Mouse (Mus musculus) testis, postnatal 10 days (tissue): ENCODE measurements at regions not wholly inside any gene's neighbourhood (a gene's known extent, or its start where the extent isn't known, plus 50 kb on each side); places are given as distances from the start of the nearest gene placed in this dataset.

Experiments used
- DNase-seq: peaks from one replicate; pipeline ENCODE4 v3.0.0; 2021; ENCODE audit warnings: low spot score

DNA sequence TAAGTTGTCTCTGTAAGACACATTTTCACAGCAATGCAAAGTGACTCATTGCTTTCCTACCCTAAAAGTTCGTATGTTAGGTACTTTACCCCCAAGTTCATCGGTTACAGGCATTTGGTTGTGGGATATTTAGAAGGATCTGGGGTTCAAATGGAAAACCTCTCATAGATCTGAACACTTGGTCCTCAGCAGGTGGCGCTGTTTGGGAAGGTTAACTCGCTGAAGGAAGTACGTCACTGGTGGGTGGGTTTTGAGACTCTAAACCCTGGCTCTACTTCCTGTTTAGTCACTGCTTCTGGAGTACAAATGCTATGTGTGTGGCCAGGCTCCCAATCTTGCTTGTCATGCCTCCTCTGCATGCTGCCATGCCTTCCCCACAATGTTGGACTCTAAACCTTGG, 284.0 kb upstream of the Castor2 start:
- DNase-seq: no peak

DNA sequence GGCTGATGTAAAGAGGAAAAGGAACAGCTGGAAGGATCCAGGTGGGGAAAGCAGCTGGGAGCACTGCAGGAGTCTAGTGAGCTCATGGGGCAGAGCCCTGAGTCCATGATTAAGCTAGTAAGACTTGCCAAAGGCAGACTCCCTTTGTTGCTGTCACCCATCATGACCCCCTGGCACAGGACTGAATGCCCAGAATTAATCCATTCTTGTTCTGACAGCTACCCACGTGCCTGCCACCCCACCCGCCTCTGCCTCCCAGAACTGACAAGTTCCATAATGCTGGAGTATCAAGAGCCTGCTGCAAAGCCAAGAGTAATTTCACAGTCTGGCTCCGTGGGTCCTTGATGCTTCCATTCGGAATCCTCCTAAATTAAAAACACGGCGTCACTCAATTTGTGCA, 285.1 kb upstream of the Castor2 start:
- DNase-seq: no peak

DNA sequence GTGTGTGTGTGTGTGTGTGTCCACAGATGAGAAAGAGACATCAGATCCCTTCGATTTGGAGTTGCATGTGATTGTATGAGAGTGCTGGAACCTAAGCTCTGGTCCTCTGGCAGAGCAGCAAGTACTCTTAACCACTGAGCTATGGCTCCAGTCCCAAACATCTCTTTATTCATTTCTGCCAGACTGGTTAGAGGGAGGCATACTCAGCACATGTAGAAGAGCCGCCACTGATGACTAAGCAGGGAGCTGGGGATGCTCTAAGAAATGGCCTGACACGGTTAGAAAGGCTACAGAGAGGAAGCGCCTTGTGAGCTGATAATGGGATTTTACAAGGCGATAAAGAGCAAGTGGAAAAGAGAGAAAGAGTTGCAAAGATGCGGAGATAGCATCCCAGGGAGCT, 287.3 kb upstream of the Castor2 start:
- no peak for DNase-seq

DNA sequence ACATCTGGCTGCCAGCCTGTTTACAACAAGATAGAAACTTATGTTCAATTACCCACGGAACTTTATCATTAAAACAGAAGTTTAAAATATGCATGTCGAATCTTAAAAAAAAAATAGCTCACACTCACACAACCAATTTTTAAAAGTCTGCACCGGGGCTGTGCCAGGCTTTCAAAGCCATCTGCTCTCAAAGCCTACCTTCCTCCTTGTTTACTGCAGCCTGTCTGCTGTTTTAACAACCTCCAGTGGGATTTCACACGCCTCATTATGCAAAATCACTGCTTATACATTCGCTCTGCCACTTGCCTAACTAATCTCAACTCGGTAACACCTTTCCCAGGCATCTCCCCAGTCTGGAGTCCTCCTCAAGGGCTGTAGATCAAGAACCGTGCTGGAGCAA, 292.6 kb upstream of the Castor2 start:
- no peak for DNase-seq

DNA sequence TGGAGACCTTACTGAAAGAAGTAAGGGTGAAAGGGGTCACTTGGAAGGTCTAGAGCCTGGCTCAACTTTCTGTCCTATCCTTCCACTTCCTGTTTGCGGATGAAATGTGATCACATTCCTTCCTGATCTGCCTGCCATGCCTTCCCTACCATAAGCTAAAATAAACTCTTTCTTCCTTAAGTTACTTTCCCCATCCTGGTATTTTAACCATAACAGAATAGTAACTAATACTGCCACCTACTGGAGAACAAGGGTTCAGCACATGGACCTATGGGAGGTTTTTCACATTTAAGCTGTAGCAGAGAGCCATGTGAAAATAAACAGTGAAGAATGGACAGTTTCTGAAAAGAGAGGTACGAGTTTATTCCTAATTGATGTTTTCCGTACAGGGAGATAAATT, 297.5 kb upstream of the Castor2 start:
- no peak for DNase-seq

DNA sequence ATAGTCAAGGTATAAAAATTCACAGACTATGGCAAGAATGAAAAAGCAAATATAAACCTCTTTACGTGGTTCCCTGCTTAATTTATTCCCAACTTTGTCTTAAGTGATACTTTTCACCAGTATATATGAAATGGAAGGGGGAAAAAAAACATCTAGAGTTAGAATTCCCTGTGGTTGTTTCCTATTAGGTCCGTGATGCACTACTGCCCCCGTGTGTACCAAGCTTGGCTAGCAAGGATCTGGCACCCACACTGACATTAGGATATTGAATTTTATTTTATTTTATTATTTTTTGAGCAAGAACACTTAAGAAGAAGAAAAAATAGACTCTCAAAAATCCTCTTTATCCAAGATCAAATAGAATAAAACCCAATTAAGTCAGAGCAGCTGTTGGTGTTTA, 303.9 kb upstream of the Castor2 start:
- peak; percentile 51 for DNase-seq

DNA sequence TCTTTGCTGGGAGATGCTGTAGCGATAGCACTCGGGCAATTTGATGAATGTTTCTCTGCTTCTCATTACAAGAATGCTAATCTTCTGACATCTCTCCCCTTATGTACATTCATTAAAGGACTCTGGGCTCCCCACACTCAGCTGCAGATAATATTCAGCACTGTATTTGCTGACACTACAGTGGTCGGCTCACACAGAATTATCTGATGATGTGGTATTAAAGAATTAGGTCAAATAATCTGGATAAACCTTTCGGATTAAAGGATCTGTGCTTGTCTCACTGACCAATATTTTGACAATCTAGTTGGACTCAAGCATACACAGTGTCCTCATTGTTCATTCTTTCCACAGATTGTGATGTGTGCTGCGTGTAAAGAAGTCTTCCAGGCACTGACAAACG, 308.8 kb upstream of the Castor2 start:
- DNase-seq: no peak

DNA sequence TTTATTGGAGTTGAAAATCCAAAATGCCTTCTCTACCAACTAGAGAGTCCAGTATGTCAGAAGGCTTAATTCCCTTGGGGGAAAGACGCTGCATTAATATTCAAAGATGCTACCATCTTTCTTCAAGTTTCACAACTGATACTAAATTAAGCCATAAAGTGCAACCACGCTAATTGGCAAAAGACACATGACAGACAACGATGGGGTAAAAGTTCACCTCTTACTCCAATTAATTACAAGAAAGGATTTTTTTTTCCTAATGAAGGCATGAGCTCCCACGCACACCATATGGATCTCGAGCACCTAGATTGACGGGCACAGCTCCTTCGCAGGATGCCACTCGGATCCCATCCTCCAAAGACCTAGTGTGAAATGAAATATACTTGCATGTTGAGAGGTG, 311.5 kb upstream of the Castor2 start:
- DNase-seq: no peak

DNA sequence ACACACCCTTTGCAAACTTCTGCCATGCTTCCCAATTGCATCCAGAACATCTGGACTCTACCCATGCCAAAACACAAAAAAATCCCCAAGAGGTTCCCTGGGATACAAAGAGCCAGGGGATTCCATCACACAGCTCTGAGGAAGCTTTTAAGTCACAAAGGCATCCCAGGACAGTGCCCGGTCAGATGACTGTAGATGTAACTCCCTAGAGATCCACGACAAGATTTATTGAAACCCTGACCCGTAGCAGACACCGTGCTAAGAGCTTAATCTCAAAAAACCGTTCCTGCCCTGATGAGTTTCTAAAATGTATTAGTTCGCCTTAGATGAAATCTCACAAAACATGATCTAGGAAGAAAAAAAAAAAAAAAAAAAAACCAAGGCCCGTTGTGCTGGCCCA, 312.0 kb upstream of the Castor2 start:
- DNase-seq: no peak

DNA sequence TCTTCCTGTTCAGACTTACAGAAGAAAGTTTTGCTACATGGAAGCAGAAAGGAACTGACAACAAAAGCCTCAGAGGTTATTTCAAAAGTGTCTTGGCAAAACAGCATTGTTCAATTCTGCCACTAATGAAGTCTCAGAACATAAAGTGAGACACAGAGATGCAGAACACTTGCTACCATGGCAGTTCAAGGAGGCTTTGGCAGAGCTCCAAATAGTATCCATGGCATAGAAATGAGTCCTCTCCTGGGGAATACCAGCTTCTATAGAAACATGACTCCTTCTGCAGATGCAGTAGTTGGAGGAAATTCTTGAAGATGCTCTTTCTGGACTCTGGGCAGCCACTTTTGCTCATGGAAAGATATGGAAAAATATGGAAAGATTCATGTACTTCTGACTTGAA, 322.9 kb upstream of the Castor2 start:
- no peak for DNase-seq

DNA sequence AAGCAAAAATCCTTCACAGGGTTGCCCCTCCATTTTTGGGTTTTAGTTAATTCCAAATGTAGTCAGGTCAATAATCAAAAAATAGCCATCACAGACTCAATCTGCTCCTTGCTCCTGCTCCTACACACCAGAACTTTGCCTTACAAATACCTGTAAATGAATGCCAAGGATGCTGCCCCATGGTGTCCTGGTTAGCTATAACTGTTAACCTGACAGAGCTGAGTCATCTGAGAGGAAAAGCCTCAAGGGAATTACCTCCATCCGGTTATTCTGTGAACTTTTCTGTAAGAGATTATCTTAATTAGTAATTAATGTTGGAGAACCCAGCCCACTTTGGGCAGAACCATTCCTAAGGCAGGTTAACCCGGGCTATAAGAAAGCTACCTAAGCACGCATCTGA, 325.4 kb upstream of the Castor2 start:
- DNase-seq: no peak

DNA sequence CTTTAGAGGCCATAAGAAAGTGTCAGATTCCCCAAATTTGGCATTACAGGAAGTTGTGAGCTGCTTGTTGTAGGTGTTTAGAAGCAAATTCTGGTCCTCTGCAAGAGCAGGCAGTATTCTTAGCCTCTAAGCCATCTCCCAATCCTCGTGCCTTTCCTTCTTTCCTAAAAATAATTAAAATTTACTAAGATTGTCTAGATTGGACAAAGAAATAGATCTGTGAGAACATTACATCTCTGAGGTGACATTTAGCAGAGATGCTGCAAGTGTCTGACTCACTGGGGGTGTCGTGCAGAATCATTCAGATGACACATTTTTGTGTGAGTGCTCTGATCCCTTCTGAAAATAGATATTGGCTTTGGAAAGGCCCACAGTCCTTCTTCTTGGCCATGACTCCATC, 330.7 kb upstream of the Castor2 start:
- no peak for DNase-seq

DNA sequence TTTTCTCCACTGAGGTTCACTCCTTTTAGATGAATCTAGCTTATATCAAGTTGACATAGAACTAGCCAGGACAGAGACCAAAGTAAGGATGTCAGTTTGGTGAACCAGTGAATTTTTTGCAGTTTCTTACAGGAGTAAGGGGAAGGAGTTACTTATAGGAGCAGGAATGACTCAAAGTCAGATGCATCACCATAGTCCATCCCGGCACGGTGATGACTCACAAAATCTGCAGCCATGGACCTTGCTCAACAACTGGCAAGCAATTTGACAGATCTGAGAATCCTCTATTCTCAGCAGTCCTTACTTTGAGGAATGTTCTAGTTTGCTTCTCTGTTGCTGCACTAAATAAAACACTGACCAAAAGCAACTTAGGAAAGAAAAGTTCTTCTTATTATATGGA, 341.7 kb upstream of the Castor2 start:
- no peak for DNase-seq

DNA sequence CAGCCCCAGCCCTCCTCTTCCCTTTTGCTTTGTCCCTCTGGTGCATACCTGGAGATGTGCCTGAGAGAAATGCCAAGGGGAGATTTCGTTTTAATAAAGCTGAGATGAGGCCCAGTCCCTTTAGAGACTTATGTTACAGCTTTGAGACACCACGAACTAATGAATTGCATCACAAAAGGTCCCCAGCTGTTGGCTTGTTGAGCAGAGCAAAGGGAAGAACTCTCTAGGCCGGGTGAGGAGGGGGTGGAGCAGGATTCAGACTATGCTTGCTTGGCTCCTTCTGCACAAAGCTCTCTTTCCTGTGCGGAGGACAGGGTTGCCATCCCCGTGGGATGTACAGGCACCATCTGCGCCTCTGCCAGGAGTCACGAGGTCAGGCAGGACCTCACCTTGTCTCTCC, 345.3 kb upstream of the Castor2 start:
- DNase-seq: no peak

DNA sequence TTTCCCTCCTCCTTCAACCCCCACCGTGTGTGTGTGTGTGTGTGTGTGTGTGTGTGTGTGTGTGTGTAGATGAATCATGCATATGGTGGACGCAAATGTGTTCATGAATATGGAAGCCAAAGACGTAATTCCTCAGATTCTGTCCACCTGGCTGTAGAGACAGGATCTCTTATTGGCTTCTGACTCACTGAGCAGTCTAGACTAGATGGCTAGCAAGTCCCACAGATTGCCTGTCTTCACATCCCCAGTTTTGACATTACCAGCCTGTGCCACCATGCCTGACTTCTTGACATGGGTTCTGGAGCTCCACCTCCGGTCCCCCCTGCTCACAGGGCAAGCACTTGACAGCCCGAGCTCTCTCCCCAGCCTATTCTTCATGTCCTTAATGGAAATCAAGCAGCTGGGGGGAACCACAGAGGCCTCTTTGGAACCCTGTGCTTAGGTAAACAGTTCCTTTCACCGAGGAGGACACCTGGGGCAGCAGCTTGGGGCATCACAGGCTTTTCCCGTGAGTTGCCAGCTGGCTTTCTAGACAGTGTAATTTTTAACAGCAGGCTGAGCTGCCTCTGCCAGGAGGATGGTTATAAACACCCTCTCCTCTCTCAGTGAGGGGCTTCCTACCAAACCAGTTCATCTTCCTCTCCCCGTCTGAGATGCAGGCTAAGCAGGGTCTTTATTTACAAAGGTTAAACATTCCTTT, 345.9 kb upstream of the Castor2 start:
- DNase-seq: no peak

DNA sequence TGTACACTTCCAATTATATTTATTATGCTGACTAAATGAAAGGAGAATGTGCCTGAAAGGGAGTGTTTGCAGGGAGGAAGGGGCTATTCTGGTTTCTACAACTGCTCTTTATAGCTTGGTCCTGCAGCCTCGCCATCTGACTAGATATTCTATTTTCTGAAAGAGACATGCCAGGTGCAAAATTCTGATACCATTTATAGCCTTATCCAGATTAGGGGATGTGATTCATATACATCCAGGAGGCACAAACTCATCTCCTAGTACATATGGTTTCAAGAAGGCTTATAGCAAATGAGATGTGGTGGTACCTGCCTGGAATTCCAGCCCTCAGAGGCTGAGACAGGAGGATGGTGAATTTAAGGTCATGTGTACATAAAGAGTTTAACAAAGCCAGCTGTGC, 352.6 kb upstream of the Castor2 start:
- no peak for DNase-seq

DNA sequence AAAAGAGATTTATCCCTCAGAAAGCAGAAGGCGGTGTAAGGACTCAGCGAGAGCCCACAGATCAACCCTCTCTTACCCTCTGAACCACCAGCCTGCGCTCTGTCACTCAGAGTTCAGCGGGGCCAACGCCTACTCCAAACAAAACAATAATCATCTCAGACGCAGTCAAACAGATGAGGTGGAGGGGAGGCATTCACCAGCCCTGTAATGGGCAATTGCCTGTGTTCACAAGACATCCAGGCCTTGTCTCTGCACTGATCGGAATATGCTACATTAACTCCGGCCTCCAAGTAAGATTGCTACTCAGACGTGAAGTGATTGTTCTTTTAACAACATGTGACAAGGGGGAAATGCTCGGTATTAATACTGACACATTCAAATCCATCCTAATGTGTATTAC, 353.1 kb upstream of the Castor2 start:
- no peak for DNase-seq

DNA sequence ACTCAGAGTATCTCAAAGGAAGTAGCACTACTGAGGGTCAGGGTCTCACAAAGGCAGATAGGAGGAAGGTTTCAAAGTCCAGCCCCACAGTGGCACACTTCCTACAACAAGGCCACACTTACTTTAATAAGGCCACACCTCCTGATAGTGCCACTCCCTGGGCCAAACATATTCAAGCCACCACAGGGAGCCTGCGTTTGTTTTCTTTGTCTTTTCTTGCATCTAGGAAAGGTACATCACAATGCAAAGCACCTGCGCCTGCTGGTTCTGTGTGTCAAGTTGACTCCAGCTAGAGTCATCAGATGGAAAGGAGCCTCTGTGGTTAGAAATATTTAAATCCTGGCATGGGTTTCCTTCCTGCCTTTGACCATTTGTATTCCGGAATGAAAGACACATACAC, 355.4 kb upstream of the Castor2 start:
- DNase-seq: no peak

DNA sequence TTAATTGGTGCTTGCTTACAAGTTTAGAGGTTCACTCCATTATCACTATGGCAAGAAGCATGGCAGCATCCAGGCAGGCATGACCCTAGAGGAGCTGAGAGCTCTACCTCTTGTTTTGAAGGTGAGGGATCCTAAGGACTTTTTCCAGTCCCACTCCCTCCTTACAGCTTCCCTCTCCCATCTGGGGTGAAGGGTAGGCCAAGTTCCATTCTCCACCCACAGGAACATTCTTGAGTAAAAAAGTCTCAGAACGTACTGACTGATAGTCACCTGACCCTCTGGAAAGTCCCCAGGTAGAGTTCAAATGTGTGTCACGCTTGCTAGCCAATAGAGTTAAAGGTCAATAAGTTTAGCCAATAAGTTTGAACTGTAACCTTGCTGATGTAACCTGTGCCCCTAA, 355.9 kb upstream of the Castor2 start:
- DNase-seq: no peak

DNA sequence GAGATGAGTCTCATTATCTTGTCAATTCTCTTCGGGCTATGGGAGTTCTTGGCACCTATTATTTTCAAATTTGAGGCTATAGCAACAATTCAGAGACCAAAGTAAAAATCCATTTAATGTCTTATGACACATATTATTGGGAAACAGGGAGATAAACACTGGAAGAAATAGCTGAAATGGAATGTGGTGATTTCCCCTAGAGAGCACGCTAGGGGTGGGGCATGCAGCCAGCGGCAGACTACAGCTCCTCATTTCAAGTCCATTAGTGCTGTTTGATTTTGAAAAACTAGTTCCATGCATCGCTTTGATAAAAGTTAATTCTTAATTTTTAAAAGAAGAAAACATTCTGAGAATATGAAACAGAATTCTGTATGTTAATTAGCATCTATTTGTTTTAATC, 367.6 kb upstream of the Castor2 start:
- no peak for DNase-seq

DNA sequence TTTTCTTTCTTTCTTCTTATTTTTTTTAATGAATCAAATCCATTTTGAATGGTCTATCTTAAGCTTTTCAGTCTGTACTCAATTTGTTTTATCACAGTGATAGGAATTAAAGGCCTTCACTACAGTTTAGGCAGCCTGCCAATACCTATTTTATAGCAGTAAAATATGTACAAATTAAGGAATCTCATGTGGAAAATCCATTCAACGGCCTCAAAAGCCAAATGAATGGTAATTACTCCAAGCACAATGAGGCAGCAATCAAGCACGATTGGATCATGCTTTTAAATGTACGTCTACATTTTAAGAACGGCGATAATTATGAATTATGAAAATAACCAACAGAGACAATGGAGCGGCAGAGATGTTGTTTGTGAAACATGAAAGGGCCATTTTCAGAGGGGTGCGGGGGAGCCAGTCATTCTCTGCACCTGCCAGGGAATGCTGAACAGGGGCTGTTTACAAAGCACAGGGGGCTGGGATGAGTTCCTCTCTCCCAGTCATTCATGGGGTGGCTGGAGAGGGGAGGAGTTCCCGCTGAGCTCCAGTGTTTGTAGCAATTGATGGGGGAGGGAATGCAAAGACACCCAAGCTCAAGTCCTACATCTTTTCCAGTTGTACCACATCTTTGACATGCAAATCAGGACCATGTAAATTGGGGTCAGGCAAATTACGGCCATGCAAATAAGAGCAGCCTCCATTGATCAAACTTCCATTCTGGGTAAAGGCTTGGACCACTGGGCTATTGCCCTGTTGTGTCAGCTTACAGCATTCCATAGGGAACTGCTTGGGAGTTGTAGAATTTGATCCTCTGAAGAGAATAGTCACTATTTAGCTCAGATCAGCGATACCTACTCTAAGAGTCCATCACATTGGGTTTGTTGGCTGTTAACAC, 381.1 kb upstream of the Castor2 start:
- no peak for DNase-seq

DNA sequence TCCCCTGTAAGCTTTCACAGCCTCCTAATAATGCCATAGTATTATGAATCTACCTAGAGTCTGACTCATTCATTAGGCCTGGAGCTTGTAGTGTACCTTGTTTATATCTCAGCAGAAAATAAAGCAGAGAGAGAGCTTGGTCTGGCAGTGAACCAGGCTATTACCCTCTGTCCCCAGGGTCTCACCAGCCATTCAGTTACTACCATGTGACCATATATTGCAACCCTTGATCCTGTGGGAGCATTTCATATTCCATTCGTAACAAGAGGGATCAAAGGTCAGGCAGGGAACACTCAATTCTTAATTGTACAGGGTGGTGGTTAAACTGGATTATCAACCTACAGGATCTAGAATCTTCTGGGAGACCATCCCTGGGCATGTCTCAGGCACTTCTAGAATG, 383.7 kb upstream of the Castor2 start:
- DNase-seq: no peak

DNA sequence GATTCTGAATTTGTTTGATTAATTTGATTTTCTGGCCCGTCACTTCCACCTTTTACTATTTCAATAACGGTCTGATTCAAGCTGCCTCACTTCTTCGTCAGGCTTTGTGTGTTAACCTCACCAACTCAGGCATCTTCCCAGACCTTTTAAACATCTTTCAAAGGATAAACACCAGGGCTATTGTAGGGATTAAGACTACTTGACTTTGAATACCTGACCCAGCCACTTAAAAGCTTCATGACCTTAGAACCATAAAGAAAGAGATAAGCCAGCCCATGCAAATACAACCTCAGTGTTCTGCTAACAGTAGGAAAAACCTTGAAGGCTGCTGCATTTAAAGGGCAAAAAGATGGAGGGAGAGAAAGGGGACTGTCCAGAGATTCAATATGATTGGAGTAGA, 386.9 kb upstream of the Castor2 start:
- no peak for DNase-seq

DNA sequence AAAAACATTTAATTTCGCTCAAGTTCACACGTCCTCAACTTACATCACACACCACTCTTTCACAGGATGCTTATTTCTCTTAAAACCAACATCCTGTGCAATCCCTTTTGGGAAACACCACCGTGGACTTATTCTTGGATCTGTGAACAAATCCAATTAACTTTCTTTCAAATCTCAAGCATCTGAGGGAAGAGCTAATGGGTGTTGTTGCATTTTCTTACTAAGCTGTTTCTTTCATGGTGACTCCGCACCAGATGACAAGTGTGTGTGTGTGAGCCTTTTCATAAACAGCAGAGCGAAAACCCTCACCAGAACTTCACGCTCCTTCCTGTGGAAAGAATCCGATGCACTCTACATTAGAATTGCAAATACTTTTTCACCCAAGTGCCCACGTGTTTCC, 390.6 kb upstream of the Castor2 start:
- DNase-seq: no peak
